Mouse (Mus musculus) liver, embryonic 11.5 days (tissue): ENCODE measurements around the gene Zfp248. TPM values are rescaled to one million over a fixed set of nuclear protein-coding genes. Genes with fewer than 3 reads are reported as not detected.
A peak's percentile ranks its signal among the peaks of the same experiment; 100 is the strongest.

ENCODE experiments used
- ATAC-seq: fragments of 200-750 bp; cut with Nextera tagmentation; replicated peaks from 2 replicates; pipeline ENCODE4 v1.8.0; 2017; ENCODE audit warnings: moderate number of reproducible peaks, mild to moderate bottlenecking, moderate TSS enrichment, moderate library complexity; ENCODE audit not compliant: low FRiP score
- DNase-seq: peaks from one replicate; pipeline ENCODE4 v3.0.0-alpha.2; 2017; ENCODE audit warnings: low spot score
- H3K27ac ChIP-seq: fragments of 300-500 bp; sonication (generic); 2 replicates; pipeline ENCODE4 v1.5.1; 2014; ENCODE audit warnings: mild to moderate bottlenecking, low read depth, low read length, control low read depth
- H3K27me3 ChIP-seq: fragments of 300-500 bp; sonication (generic); replicated peaks from 2 replicates; pipeline ENCODE4 v1.6.1; 2014; ENCODE audit warnings: low read length, mixed read lengths; ENCODE audit not compliant: control insufficient read depth, insufficient read depth
- H3K36me3 ChIP-seq: fragments of 300-500 bp; sonication (generic); 2 replicates; pipeline ENCODE4 v1.6.1; 2014; ENCODE audit warnings: mild to moderate bottlenecking, low read length, moderate library complexity, mixed read lengths; ENCODE audit not compliant: control insufficient read depth, insufficient read depth
- H3K4me1 ChIP-seq: fragments of 300-500 bp; sonication (generic); replicated peaks from 2 replicates; pipeline ENCODE4 v1.6.1; 2014; ENCODE audit warnings: low read length, mixed read lengths; ENCODE audit not compliant: control insufficient read depth, insufficient read depth
- H3K4me2 ChIP-seq: fragments of 300-500 bp; sonication (generic); 2 replicates; pipeline ENCODE4 v1.6.1; 2014; ENCODE audit warnings: mild to moderate bottlenecking, control low read depth, moderate library complexity
- H3K4me3 ChIP-seq: fragments of 300-500 bp; sonication (generic); 2 replicates; pipeline ENCODE4 v1.5.1; 2014; ENCODE audit warnings: low read depth, low read length, control low read depth
- H3K9ac ChIP-seq: fragments of 300-500 bp; sonication (generic); 2 replicates; pipeline ENCODE4 v1.6.1; 2014; ENCODE audit warnings: low read depth, low read length, control low read depth
- H3K9me3 ChIP-seq: fragments of 300-500 bp; sonication (generic); 2 replicates; pipeline ENCODE4 v1.6.1; 2016; ENCODE audit warnings: low read length, inconsistent platforms, mixed read lengths; ENCODE audit not compliant: control insufficient read depth
- WGBS: fragments of 180-500 bp; shearing (Covaris S2); extraction: QIAGEN DNeasy Blood & Tissue Kit; methylation state at CpG from one replicate; pipeline ENCODE4 v1.1.7; 2014; 5-methylcytosine and 5-hydroxymethylcytosine counted together
- polyA plus RNA-seq: library from polyadenylated mRNA; unstranded; fragments of >200 nt; fragmentation: Nextera tagmentation; extraction: Ambion mirVana; gene quantifications from 2 replicates; pipeline ENCODE4 v1.2.1, GENCODE M21; 2014

Gene Zfp248
- polyA plus RNA-seq: 3.5 and 4.0 TPM in 2 replicates

- H3K36me3 ChIP-seq: no peaks in the 10 kb centered on the region
- H3K4me2 ChIP-seq: peak within 1 kb of the TSS; percentile 69
- peak within 1 kb of the TSS; percentile 68 for H3K4me3 ChIP-seq
- peaks cover 5% of the 10 kb centered on the region; the same call in 1 of the 2 replicates for H3K4me1 ChIP-seq
- H3K27ac ChIP-seq: peak within 1 kb of the TSS; percentile 64; the same call in 1 of the 2 replicates
- WGBS: under 1% methylated on average over 43 of the region's 43 CpGs
- H3K9ac ChIP-seq: peak within 1 kb of the TSS; percentile 80
- no peaks in the 10 kb centered on the region for H3K9me3 ChIP-seq
- no peaks in the 10 kb centered on the region for H3K27me3 ChIP-seq
- ATAC-seq (peak; percentile 87), DNase-seq (peak; percentile 81)
Observed at GRCm38 (mm10) chr6:118455042-118455631, at the start of gene Zfp248. TSS of gene Zfp248 (minus strand) at chr6:118455528.

GRCm38 (mm10) chr6:118499010-118499409 lies 43.7 kb upstream of the Zfp248 start:
- peaks cover 13% of the 10 kb centered on the region for H3K36me3 ChIP-seq
- DNase-seq: no peak
- H3K4me1 ChIP-seq: no peaks in the 10 kb centered on the region
- no peak overlapping the region for H3K27ac ChIP-seq
- no peaks in the 10 kb centered on the region for H3K27me3 ChIP-seq
- no peak overlapping the region for H3K4me2 ChIP-seq
- no peak for ATAC-seq
- no peak overlapping the region for H3K4me3 ChIP-seq
- H3K9ac ChIP-seq: no peak overlapping the region
- H3K9me3 ChIP-seq: no peaks in the 10 kb centered on the region
- WGBS: 73% methylated on average over 7 of the region's 7 CpGs

- H3K4me3 ChIP-seq: no peak overlapping the region
- 0 out of 2 replicates have a peak, but pooled peaks cover 7% of the 10 kb centered on the region for H3K27me3 ChIP-seq
- no peak overlapping the region for H3K9ac ChIP-seq
- H3K27ac ChIP-seq: no peak overlapping the region
- 77% methylated on average over 1 of the region's 1 CpGs for WGBS
- DNase-seq (no peak), ATAC-seq (no peak)
- H3K9me3 ChIP-seq: no peaks in the 10 kb centered on the region
- H3K4me1 ChIP-seq: no peaks in the 10 kb centered on the region
- no peaks in the 10 kb centered on the region for H3K36me3 ChIP-seq
- no peak overlapping the region for H3K4me2 ChIP-seq
Observed at GRCm38 (mm10) chr6:118482125-118482524, 26.8 kb upstream of the Zfp248 start.

GRCm38 (mm10) chr6:118478957-118479708 lies 23.8 kb upstream of the Zfp248 start, which contains the start of gene Zfp9:
TSS of gene Zfp9 (minus strand) at chr6:118479320.
- 0 out of 2 replicates have a peak, but pooled peaks cover 7% of the 10 kb centered on the region for H3K27me3 ChIP-seq
- ATAC-seq: peak; percentile 88
- H3K27ac ChIP-seq: peak within 1 kb of the TSS; percentile 16; the same call in 1 of the 2 replicates
- H3K9me3 ChIP-seq: no peaks in the 10 kb centered on the region
- peak within 1 kb of the TSS; percentile 79 for H3K4me2 ChIP-seq
- H3K9ac ChIP-seq: peak within 1 kb of the TSS; percentile 69
- DNase-seq: peak; percentile 72
- peak within 1 kb of the TSS; percentile 57 for H3K4me3 ChIP-seq
- 2% methylated on average over 46 of the region's 57 CpGs for WGBS
- H3K4me1 ChIP-seq: no peaks in the 10 kb centered on the region
- H3K36me3 ChIP-seq: no peaks in the 10 kb centered on the region

GRCm38 (mm10) chr6:118477875-118478785 lies 22.8 kb upstream of the Zfp248 start:
- Histone ChIP-seq H3K36me3 (no peaks in the 10 kb centered on the region), H3K4me2 (peak overlapping the region; percentile 79), H3K27ac (no peak overlapping the region), H3K4me1 (no peaks in the 10 kb centered on the region), H3K9ac (peak overlapping the region; percentile 69), H3K9me3 (no peaks in the 10 kb centered on the region), H3K27me3 (0 out of 2 replicates have a peak, but pooled peaks cover 7% of the 10 kb centered on the region), H3K4me3 (peak overlapping the region; percentile 57)
- ATAC-seq: no peak
- WGBS: 60% methylated on average over 10 of the region's 10 CpGs
- DNase-seq: no peak

- Histone ChIP-seq H3K36me3 (peaks cover 3% of the 10 kb centered on the region; the same call in 1 of the 2 replicates), H3K27ac (no peak overlapping the region), H3K4me1 (no peaks in the 10 kb centered on the region), H3K9ac (no peak overlapping the region), H3K9me3 (no peaks in the 10 kb centered on the region), H3K4me3 (no peak overlapping the region), H3K27me3 (no peaks in the 10 kb centered on the region), H3K4me2 (no peak overlapping the region)
- DNase-seq (no peak), ATAC-seq (no peak)
- WGBS: 78% methylated on average over 15 of the region's 15 CpGs
Observed at GRCm38 (mm10) chr6:118462069-118462705, 6.9 kb upstream of the Zfp248 start.

GRCm38 (mm10) chr6:118457726-118458125 lies 2.4 kb upstream of the Zfp248 start:
- Histone ChIP-seq H3K27ac (no peak overlapping the region), H3K9ac (no peak overlapping the region), H3K36me3 (no peaks in the 10 kb centered on the region), H3K9me3 (no peaks in the 10 kb centered on the region), H3K27me3 (no peaks in the 10 kb centered on the region), H3K4me2 (no peak overlapping the region), H3K4me3 (no peak overlapping the region), H3K4me1 (peaks cover 5% of the 10 kb centered on the region; the same call in 1 of the 2 replicates)
- ATAC-seq (no peak), DNase-seq (no peak)
- WGBS: 87% methylated on average over 1 of the region's 1 CpGs

GRCm38 (mm10) chr6:118454452-118454851 lies 876 bp downstream of the Zfp248 start:
- no peak for DNase-seq

More at GRCm38 (mm10) chr6:118454452-118454851, 876 bp downstream of the Zfp248 start:
- ATAC-seq: no peak
- Histone ChIP-seq H3K9me3 (no peaks in the 10 kb centered on the region), H3K27ac (no peak overlapping the region), H3K4me3 (peak overlapping the region; percentile 68), H3K27me3 (no peaks in the 10 kb centered on the region), H3K4me2 (peak overlapping the region; percentile 69), H3K36me3 (no peaks in the 10 kb centered on the region), H3K4me1 (peaks cover 5% of the 10 kb centered on the region; the same call in 1 of the 2 replicates), H3K9ac (peak overlapping the region; percentile 80)
- 52% methylated on average over 8 of the region's 8 CpGs for WGBS
